Comparison of ENCODE assay signal across 8 mouse cellular contexts in the genomic region with DNA sequence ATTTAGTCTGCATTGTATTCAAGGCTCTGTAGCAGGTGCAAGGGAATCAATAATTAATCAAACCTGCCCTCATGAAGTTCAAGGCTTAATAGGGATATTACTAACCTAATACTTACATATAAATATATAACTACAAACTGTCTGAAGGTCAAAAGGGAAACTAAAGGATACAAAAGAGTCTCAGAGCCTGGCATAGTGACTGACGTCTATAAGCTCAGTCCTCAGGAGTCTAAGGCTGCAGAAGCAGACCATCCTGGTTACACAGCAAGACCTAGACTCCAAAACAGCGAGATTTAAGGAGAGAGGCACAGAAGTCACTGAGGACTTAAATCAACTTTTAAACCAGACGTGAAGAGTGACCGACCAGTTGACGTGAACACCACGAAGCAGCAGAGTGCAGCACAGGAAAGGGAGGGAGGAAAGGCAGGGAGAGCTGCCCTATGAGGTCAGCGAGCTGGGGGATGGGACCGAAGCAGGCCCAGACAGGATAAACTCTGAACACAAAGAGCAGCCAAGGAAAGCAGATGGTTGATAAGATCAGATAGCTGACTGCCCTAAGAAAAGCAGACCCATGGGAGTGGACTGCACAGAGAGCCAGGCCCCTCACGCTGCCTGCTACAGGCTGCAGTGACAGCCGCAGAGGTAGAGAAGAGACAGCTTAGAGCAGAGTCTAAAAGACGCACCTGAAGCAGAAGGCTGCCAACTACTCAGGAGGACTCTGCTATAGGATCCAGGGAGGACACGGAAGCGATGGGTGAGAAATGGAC. TPM values are rescaled to one million over a fixed set of nuclear protein-coding genes. Genes with fewer than 3 reads are reported as not detected.
DNase-seq lines count a peak whose midpoint lies in the region; ATAC-seq lines count a peak whose summit lies in the region.

No protein-coding gene starts in this region.

- H3K27ac ChIP-seq in hindbrain, embryonic 14.5 days, result peak overlapping the region; percentile 16
- no peak overlapping the region for H3K27ac ChIP-seq in liver, embryonic 11.5 days (ENCODE audit: low read depth, low read length)
- H3K27ac ChIP-seq in midbrain, embryonic 16.5 days (ENCODE audit: low read length), result peak overlapping the region; percentile 28; the same call in 1 of the 2 replicates

- H3K27me3 ChIP-seq in hindbrain, embryonic 14.5 days (ENCODE audit: control insufficient read depth, insufficient read depth, low read length), result no peaks in the 10 kb centered on the region
- no peaks in the 10 kb centered on the region for H3K27me3 ChIP-seq in liver, embryonic 11.5 days (replicated peaks; ENCODE audit: control insufficient read depth, insufficient read depth, low read length)
- H3K27me3 ChIP-seq in midbrain, embryonic 16.5 days (ENCODE audit: control insufficient read depth, insufficient read depth, low read depth, low read length), result no peaks in the 10 kb centered on the region

- no peak overlapping the region for H3K4me3 ChIP-seq in hindbrain, embryonic 14.5 days (replicated peaks; ENCODE audit: low read length)
- no peak overlapping the region for H3K4me3 ChIP-seq in liver, embryonic 11.5 days (ENCODE audit: low read depth, low read length)
- no peak overlapping the region for H3K4me3 ChIP-seq in midbrain, embryonic 16.5 days (ENCODE audit: low read depth, low read length)

- no peaks in the 10 kb centered on the region for H3K9me3 ChIP-seq in hindbrain, embryonic 14.5 days (ENCODE audit: control insufficient read depth, low read length)
- H3K9me3 ChIP-seq in liver, embryonic 11.5 days (ENCODE audit: control insufficient read depth, low read length), result no peaks in the 10 kb centered on the region
- H3K9me3 ChIP-seq in midbrain, embryonic 16.5 days (replicated peaks; ENCODE audit: control insufficient read depth, low read length, poor library complexity, severe bottlenecking), result no peaks in the 10 kb centered on the region

- no peak overlapping the region for H3K4me2 ChIP-seq in hindbrain, embryonic 14.5 days (replicated peaks)
- H3K4me2 ChIP-seq in liver, embryonic 11.5 days, result peak overlapping the region; percentile 46
- no peak overlapping the region for H3K4me2 ChIP-seq in midbrain, embryonic 16.5 days (ENCODE audit: low read length)

- H3K9ac ChIP-seq in hindbrain, embryonic 14.5 days, result peak overlapping the region; percentile 39; the same call in 1 of the 2 replicates
- H3K9ac ChIP-seq in liver, embryonic 11.5 days (ENCODE audit: low read depth, low read length), result peak overlapping the region; percentile 39; the same call in 1 of the 2 replicates
- H3K9ac ChIP-seq in midbrain, embryonic 16.5 days (ENCODE audit: low read depth, low read length), result peak overlapping the region; percentile 46; the same call in 1 of the 2 replicates

- peak; percentile 41 for ATAC-seq in hindbrain, embryonic 14.5 days (ENCODE audit: low FRiP score)
- peak; percentile 64 for ATAC-seq in liver, embryonic 11.5 days (replicated peaks; ENCODE audit: low FRiP score)
- ATAC-seq in midbrain, embryonic 16.5 days, result peak; percentile 47

- 43% methylated on average over 13 of the region's 13 CpGs for WGBS in hindbrain, embryonic 14.5 days
- 22% methylated on average over 13 of the region's 13 CpGs for WGBS in liver, embryonic 11.5 days
- WGBS in midbrain, embryonic 16.5 days, result 26% methylated on average over 13 of the region's 13 CpGs

- H3K4me1 ChIP-seq in hindbrain, embryonic 14.5 days (replicated peaks; ENCODE audit: control insufficient read depth, insufficient read depth, low read length), result peaks cover 19% of the 10 kb centered on the region
- peaks cover 25% of the 10 kb centered on the region for H3K4me1 ChIP-seq in liver, embryonic 11.5 days (replicated peaks; ENCODE audit: control insufficient read depth, insufficient read depth, low read length)
- H3K4me1 ChIP-seq in midbrain, embryonic 16.5 days (ENCODE audit: control insufficient read depth, insufficient read depth, low read length), result peaks cover 31% of the 10 kb centered on the region

- peaks cover 8% of the 10 kb centered on the region; the same call in 1 of the 2 replicates for H3K36me3 ChIP-seq in hindbrain, embryonic 14.5 days (replicated peaks; ENCODE audit: control insufficient read depth, insufficient read depth)
- H3K36me3 ChIP-seq in liver, embryonic 11.5 days (ENCODE audit: control insufficient read depth, insufficient read depth, low read length), result no peaks in the 10 kb centered on the region
- H3K36me3 ChIP-seq in midbrain, embryonic 16.5 days (ENCODE audit: control insufficient read depth, insufficient read depth, low read length), result no peaks in the 10 kb centered on the region; the same call in 1 of the 2 replicates

- DNase-seq in urinary bladder, adult 18-20 months (ENCODE audit: low spot score in 2 of 2), result peak; percentile 55 to 73
- no peak for DNase-seq in urinary bladder, postnatal 10 days (ENCODE audit: low spot score)
- peak; percentile 34 to 39 for DNase-seq in gastrocnemius, adult 8-10 months (ENCODE audit: low spot score in 2 of 2)
- no peak for DNase-seq in hindbrain, embryonic 14.5 days (ENCODE audit: low spot score)
- no peak for DNase-seq in liver, embryonic 11.5 days (ENCODE audit: low spot score)
- no peak for DNase-seq in right cerebral cortex, postnatal 14 days
- DNase-seq in layer of hippocampus, postnatal 10 days (ENCODE audit: low spot score in 2 of 2), result no peak

RNA-seq across cellular contexts. Expression of a gene that starts 48.7 kb away (rescaled TPM):
- total RNA-seq in gastrocnemius, adult 8-10 months (2022), result 1 to 10 TPM; 2.8 to 4.3 (median 3.3) TPM
- polyA plus RNA-seq in hindbrain, embryonic 14.5 days (2014; fragmentation: Nextera tagmentation; extraction: Ambion mirVana), result 5.9 and 9.9 TPM in 2 replicates
- 7.5 and 9.7 TPM in 2 replicates for polyA plus RNA-seq in liver, embryonic 11.5 days (2014; fragmentation: Nextera tagmentation; extraction: Ambion mirVana)
- polyA plus RNA-seq in midbrain, embryonic 16.5 days (2015; fragmentation: Nextera tagmentation; extraction: Ambion mirVana), result 6.4 and 6.9 TPM in 2 replicates
- total RNA-seq in layer of hippocampus, postnatal 10 days (2021), result 10 to 100 TPM; 18.1 to 19.0 TPM

Comparison
In these comparisons a context has a peak if more than half of its experiments do, and no peak if none do; other contexts are left out.
1. DNase-seq: peak in urinary bladder, adult 18-20 months (2 of 2) and gastrocnemius, adult 8-10 months (2 of 2); none in urinary bladder, postnatal 10 days (single experiment), hindbrain, embryonic 14.5 days (single experiment), liver, embryonic 11.5 days (single experiment), right cerebral cortex, postnatal 14 days (single experiment) and layer of hippocampus, postnatal 10 days (0 of 2).
2. Peak in every context shown above with its lines, with median percentiles within 50 percentile points of each other: ATAC-seq and H3K9ac ChIP-seq.